Mouse (Mus musculus): Measurements from ENCODE around the gene Foxn3.

Foxn3 gene

GRCm38 (mm10) chr12:99563219-99564059, at the start of gene Foxn3:
TSS of gene Foxn3 (minus strand) at chr12:99563582.
- DNase-seq (ENCODE audit: low spot score): peak; percentile 39

- DNase-seq (ENCODE audit: low spot score): no peak
These were observed 48.9 kb upstream of the Foxn3 start for GRCm38 (mm10) chr12:99612181-99612871.

GRCm38 (mm10) chr12:99610868-99611267, 47.5 kb upstream of the Foxn3 start:
- no peak for DNase-seq (ENCODE audit: low spot score)

- no peak for DNase-seq (ENCODE audit: low spot score)
These were observed 46.9 kb upstream of the Foxn3 start for GRCm38 (mm10) chr12:99610069-99610815.

- DNase-seq (ENCODE audit: low spot score): no peak
These were observed 46.3 kb upstream of the Foxn3 start for GRCm38 (mm10) chr12:99609643-99610042.

GRCm38 (mm10) chr12:99608279-99608955, 45.0 kb upstream of the Foxn3 start:
- DNase-seq (ENCODE audit: low spot score): no peak

- no peak for DNase-seq (ENCODE audit: low spot score)
These were observed 40.0 kb upstream of the Foxn3 start for GRCm38 (mm10) chr12:99603381-99603780.

GRCm38 (mm10) chr12:99601841-99602240, 38.5 kb upstream of the Foxn3 start:
- no peak for DNase-seq (ENCODE audit: low spot score)

- no peak for DNase-seq (ENCODE audit: low spot score)
These were observed 38.0 kb upstream of the Foxn3 start for GRCm38 (mm10) chr12:99601392-99601791.

- no peak for DNase-seq (ENCODE audit: low spot score)
These were observed 36.2 kb upstream of the Foxn3 start for GRCm38 (mm10) chr12:99599606-99600005.

- no peak for DNase-seq (ENCODE audit: low spot score)
These were observed 33.0 kb upstream of the Foxn3 start for GRCm38 (mm10) chr12:99596397-99596796.

- no peak for DNase-seq (ENCODE audit: low spot score)
These were observed 24.0 kb upstream of the Foxn3 start for GRCm38 (mm10) chr12:99587338-99587737.

GRCm38 (mm10) chr12:99579989-99580388, 16.6 kb upstream of the Foxn3 start:
- DNase-seq (ENCODE audit: low spot score): no peak

GRCm38 (mm10) chr12:99576682-99577081, 13.3 kb upstream of the Foxn3 start:
- no peak for DNase-seq (ENCODE audit: low spot score)

GRCm38 (mm10) chr12:99574299-99574698, 10.9 kb upstream of the Foxn3 start:
- DNase-seq (ENCODE audit: low spot score): no peak

- DNase-seq (ENCODE audit: low spot score): no peak
These were observed 9.7 kb upstream of the Foxn3 start for GRCm38 (mm10) chr12:99573036-99573435.

GRCm38 (mm10) chr12:99571999-99572398, 8.6 kb upstream of the Foxn3 start:
- DNase-seq (ENCODE audit: low spot score): no peak

GRCm38 (mm10) chr12:99570197-99570956, 7.0 kb upstream of the Foxn3 start:
- DNase-seq (ENCODE audit: low spot score): no peak

- no peak for DNase-seq (ENCODE audit: low spot score)
These were observed 2.2 kb upstream of the Foxn3 start for GRCm38 (mm10) chr12:99565606-99566005.

- no peak for DNase-seq (ENCODE audit: low spot score)
These were observed 1.0 kb upstream of the Foxn3 start for GRCm38 (mm10) chr12:99564301-99564910.

- DNase-seq (ENCODE audit: low spot score): no peak
These were observed 554 bp downstream of the Foxn3 start for GRCm38 (mm10) chr12:99562867-99563189.

Measured in c-Kit-positive CD71-positive TER-119-positive erythroid progenitor cells, embryonic 14.5 days (primary cell).